Mouse (Mus musculus) G1E (cell line): ENCODE data around the gene Rufy4. TPM values are rescaled to one million over a fixed set of nuclear protein-coding genes. Genes with fewer than 3 reads are reported as not detected.

Experiments used
- ATAC-seq: 2 replicates; pipeline ENCODE4 v1.8.0; 2016; ENCODE audit warnings: mild to moderate bottlenecking; ENCODE audit not compliant: insufficient number of reproducible peaks, poor library complexity, low FRiP score, severe bottlenecking; ENCODE audit errors: extremely low read depth
- DNase-seq: peaks from one replicate; pipeline ENCODE4 v3.0.0; 2012; ENCODE audit warnings: low spot score
- H3K27me3 ChIP-seq: 2 replicates; pipeline ENCODE4 v1.6.1; 2012; ENCODE audit warnings: mild to moderate bottlenecking, low read length, inconsistent platforms; ENCODE audit not compliant: insufficient read depth
- H3K36me3 ChIP-seq: replicated peaks from 2 replicates; pipeline ENCODE3; 2012; ENCODE audit warnings: mild to moderate bottlenecking, inconsistent platforms
- H3K4me1 ChIP-seq: 2 replicates; pipeline ENCODE4 v1.6.1; 2012; ENCODE audit warnings: low read depth, low read length, inconsistent platforms, mixed read lengths; ENCODE audit not compliant: insufficient read depth
- H3K4me3 ChIP-seq: 2 replicates; pipeline ENCODE4 v1.5.1; 2012; ENCODE audit warnings: low read depth, mild to moderate bottlenecking, inconsistent platforms, low read length, moderate library complexity, mixed read lengths
- H3K9me3 ChIP-seq: replicated peaks from 2 replicates; pipeline ENCODE4 v1.6.1; 2012; ENCODE audit warnings: inconsistent platforms
- CTCF ChIP-seq: IDR thresholded peaks from 2 replicates; pipeline ENCODE4 v1.5.1; 2012; ENCODE audit warnings: low read depth, low read length, inconsistent platforms, mixed read lengths
- GATA1 ChIP-seq: IDR thresholded peaks from 2 replicates; pipeline ENCODE4 v1.6.1; 2012; ENCODE audit warnings: borderline replicate concordance, low read length, inconsistent platforms, mixed read lengths
- GATA2 ChIP-seq: IDR thresholded peaks from 2 replicates; pipeline ENCODE4 v1.6.1; 2012; ENCODE audit warnings: low read depth, low read length, inconsistent platforms, borderline replicate concordance
- POLR2AphosphoS5 ChIP-seq: IDR thresholded peaks from 2 replicates; pipeline ENCODE4 v1.6.1; 2012; ENCODE audit warnings: low read depth, low read length, inconsistent platforms; ENCODE audit not compliant: insufficient replicate concordance
- TAL1 ChIP-seq: conservative IDR thresholded peaks from 2 replicates; pipeline ENCODE4 v1.6.1; 2012; ENCODE audit warnings: low read depth, low read length, inconsistent platforms, mixed read lengths
- polyA plus RNA-seq: library from polyadenylated mRNA; stranded (reverse); fragments of >175 nt; gene quantifications from 2 replicates; pipeline ENCODE4 v1.2.3, GENCODE M21; 2012
- total RNA-seq, 2 experiments: library from RNA; stranded (forward) in 1 of 2; stranded (reverse) in 1 of 2; fragments of 200-1000 nt in 1 of 2; fragments of >200 nt in 1 of 2; fragmentation: Nextera tagmentation in 1 of 2; gene quantifications; 2 replicates each; pipeline ENCODE4 v1.2.3; 2014 to 2017

Rufy4 gene
- total and polyA plus RNA-seq, 3 experiments, result 0.05 TPM; not detected in 2

DNA sequence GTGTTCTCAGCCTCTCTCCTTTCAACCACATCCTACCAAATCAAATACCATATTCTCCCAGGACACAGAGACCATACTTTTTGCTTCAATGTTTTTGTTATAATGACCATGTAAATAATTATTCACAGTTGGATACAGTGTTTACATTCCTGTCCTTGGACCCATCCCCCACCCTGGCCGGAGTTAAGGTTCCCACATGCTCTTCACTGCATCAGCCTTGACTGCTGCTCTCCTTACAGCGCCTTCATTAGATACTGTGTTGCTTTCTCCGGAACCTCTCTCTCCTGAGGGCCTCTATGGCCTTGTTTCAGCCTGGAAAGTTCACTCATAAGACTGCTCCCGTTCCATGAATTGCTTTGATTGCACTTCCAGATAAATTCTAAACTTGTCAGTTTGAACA is 50.4 kb downstream of the Rufy4 start:
- ATAC-seq, result no peak
- Histone ChIP-seq H3K27me3 (peaks cover 22% of the 10 kb centered on the region), H3K36me3 (no peaks in the 10 kb centered on the region), H3K9me3 (no peaks in the 10 kb centered on the region), H3K4me3 (no peak overlapping the region), H3K4me1 (no peaks in the 10 kb centered on the region)
- TF ChIP-seq GATA1 (no peak), CTCF (no peak), TAL1 (no peak), GATA2 (no peak)
- no peak for DNase-seq

DNA sequence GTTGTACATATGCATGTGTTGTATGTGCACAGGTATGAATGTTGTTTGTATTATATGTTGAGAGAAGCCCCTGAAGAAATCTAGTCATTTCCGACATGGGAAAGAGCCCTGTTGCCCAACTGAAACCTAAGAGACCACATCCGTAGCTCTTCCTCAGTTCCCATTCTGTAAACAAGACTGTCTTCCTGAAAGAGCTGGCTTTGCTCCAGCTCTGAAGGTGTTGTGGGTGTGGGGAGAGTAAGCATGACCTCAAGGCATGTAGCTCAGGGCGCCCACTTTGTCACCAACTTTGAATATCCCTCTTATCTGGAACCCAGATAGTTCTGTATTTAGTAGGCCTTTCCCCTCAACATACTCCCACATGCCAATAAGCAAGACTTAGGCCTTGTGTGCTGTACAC is 53.3 kb downstream of the Rufy4 start:
- TF ChIP-seq TAL1 (no peak), POLR2AphosphoS5 (no peak), GATA1 (no peak)
- DNase-seq (no peak), ATAC-seq (no peak)
- peaks cover 20% of the 10 kb centered on the region for H3K27me3 ChIP-seq
- H3K9me3 ChIP-seq, result no peaks in the 10 kb centered on the region
- no peak overlapping the region for H3K4me3 ChIP-seq
- H3K36me3 ChIP-seq, result no peaks in the 10 kb centered on the region
- no peaks in the 10 kb centered on the region for H3K4me1 ChIP-seq

DNA sequence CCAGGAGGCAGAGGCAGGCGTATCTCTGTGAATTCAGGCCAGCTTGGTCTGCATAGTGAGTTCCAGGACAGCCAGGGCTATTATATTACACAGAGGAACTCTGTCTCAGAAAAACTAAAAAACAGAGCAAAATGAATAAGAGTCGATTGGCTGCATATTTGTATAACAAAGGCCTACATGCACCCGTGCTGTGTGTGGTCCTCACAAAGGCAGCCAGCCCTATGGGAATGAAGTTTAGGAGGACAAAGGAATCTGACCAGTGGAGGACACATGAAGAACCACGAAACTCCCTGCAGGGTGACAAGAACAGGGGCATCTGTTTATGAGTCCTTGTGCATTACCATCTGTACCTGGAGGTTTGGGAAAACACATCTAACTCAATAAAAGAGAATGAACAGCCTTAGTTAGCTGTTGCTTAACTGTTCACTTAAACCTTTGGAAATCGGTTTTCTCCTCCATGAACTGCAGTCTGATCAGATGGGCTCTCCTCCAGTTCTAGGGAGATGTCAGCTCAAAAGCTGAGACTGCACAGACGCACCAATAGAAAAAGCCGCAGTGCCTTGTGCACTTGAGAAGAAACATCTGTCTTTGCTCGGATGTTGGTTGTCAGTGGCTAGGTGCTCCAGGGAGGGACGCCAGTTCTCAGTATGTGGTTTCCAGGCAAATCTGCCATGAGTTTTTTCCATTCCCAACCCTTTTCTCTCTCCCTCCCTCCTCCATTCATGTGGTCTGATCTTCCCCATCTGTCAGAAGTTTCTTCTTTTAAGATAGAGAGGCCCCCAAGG is 54.5 kb downstream of the Rufy4 start:
- ATAC-seq (no peak), DNase-seq (no peak)
- TF ChIP-seq TAL1 (no peak), GATA2 (no peak), GATA1 (no peak)
- H3K4me3 ChIP-seq, result no peak overlapping the region
- peaks cover 20% of the 10 kb centered on the region for H3K27me3 ChIP-seq
- H3K9me3 ChIP-seq, result no peaks in the 10 kb centered on the region
- no peaks in the 10 kb centered on the region for H3K36me3 ChIP-seq
- no peaks in the 10 kb centered on the region for H3K4me1 ChIP-seq

DNA sequence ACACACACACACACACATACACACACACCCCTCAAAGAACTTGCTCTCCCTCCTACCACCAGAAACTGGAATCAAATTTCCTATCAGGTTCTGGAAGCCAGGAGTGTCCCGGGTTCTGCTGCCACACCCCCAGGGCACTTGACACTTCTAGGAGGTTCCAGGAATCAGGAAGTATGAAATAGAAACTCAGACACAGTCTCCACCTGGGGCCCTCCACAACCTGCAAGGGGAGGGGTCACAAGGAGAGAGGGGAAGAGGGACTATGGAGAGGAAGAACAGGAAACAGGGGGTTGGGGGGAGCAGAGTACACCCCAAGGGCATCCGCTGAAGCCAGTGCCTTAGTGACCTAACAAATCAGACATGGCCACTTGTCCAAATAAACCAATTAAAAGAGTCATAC is 56.1 kb downstream of the Rufy4 start:
- Histone ChIP-seq H3K4me1 (no peaks in the 10 kb centered on the region), H3K27me3 (peaks cover 20% of the 10 kb centered on the region), H3K9me3 (no peaks in the 10 kb centered on the region), H3K36me3 (no peaks in the 10 kb centered on the region), H3K4me3 (no peak overlapping the region)
- TF ChIP-seq GATA1 (no peak), GATA2 (no peak), TAL1 (no peak), CTCF (no peak), POLR2AphosphoS5 (no peak)
- ATAC-seq (no peak), DNase-seq (no peak)

DNA sequence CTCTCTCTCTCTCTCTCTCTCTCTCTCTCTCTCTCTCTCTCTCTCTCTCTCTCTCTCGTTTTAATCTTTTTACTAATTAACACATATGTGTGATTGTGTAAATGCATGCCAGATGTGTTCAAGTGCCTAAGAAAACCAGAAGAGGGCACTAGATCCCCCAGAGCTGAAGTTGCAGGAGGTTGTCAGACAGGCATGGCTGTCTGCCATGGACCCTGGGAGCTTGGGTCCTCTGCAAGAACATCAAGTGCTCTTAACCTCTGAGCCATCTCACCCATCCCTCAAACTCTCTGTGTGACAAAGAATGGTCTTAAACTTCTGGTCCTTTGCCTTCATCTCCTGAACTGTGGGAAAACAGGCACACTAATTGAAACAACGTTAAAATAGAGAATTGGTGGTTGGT is 57.7 kb downstream of the Rufy4 start:
- ATAC-seq (no peak), DNase-seq (no peak)

DNA sequence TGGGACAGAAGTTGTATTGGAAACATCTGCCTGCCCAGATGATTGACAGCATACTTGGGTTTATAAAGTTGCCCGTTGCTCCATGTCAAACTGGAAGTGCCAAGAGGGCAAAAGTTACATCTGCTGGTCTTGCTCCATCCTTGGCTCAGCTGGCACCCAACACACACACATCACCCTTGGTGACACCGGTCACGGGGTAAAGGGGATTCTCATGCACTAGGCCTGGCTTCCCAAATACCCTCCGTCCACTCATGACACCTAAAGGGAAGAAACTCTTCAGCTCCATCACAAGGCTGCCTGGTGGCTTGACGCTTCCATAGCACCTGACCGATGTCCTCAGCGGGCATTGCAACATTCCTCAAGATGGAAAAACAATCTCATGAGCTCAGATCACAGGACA is 65.1 kb downstream of the Rufy4 start:
- no peaks in the 10 kb centered on the region for H3K36me3 ChIP-seq
- H3K4me1 ChIP-seq, result no peaks in the 10 kb centered on the region
- TF ChIP-seq CTCF (no peak), GATA1 (no peak), POLR2AphosphoS5 (no peak), TAL1 (no peak; the same call in 1 of the 2 replicates), GATA2 (no peak)
- H3K27me3 ChIP-seq, result peaks cover 24% of the 10 kb centered on the region
- H3K9me3 ChIP-seq, result no peaks in the 10 kb centered on the region
- DNase-seq (no peak), ATAC-seq (no peak)
- H3K4me3 ChIP-seq, result no peak overlapping the region

More for the DNA sequence above, 57.7 kb downstream of the Rufy4 start:
- no peaks in the 10 kb centered on the region for H3K9me3 ChIP-seq
- H3K36me3 ChIP-seq, result no peaks in the 10 kb centered on the region
- no peak overlapping the region for H3K4me3 ChIP-seq
- H3K27me3 ChIP-seq, result peaks cover 23% of the 10 kb centered on the region
- H3K4me1 ChIP-seq, result no peaks in the 10 kb centered on the region
- TF ChIP-seq CTCF, result no peak
- TF ChIP-seq TAL1, result no peak
- TF ChIP-seq GATA1, result no peak
- no peak for TF ChIP-seq POLR2AphosphoS5
- no peak for TF ChIP-seq GATA2

DNA sequence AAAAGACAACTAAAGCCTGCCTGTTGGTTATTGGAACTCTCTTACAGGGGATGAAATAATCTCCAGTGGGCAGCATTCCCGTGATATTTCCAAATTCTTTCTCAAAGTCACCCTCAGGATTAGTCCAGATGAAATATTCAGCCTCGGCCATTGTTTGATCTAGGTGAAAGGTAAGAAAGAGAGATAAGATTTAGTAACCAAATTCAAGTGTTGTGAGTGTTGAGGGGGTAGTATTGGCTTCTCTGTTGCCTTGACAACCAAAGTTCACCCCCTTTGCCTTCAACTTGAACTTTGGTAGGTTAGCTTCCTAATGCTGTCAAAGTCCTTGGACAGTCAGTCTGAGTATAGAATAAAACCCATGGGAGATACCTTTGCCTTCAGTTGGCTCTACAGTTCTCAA is 67.4 kb downstream of the Rufy4 start:
- ATAC-seq, result no peak
- TF ChIP-seq CTCF, result no peak
- no peak for TF ChIP-seq GATA2
- TF ChIP-seq TAL1, result no peak
- no peak for TF ChIP-seq GATA1
- TF ChIP-seq POLR2AphosphoS5, result no peak
- H3K9me3 ChIP-seq, result no peaks in the 10 kb centered on the region

More for the DNA sequence above, 67.4 kb downstream of the Rufy4 start:
- Histone ChIP-seq H3K36me3 (no peaks in the 10 kb centered on the region), H3K4me3 (no peak overlapping the region), H3K27me3 (peaks cover 31% of the 10 kb centered on the region), H3K4me1 (no peaks in the 10 kb centered on the region)
- no peak for DNase-seq
